Mouse (Mus musculus) kidney, adult 2 months (tissue): ENCODE results near the gene Foxo6.

Experiments used
- CTCF ChIP-seq: fragments of 200-500 bp; conservative IDR thresholded peaks from 2 replicates; pipeline ENCODE4 v1.5.1; 2011; ENCODE audit warnings: low read depth, mild to moderate bottlenecking, control low read depth, low read length, moderate library complexity, mixed read lengths; ENCODE audit not compliant: insufficient read depth, insufficient read length
- POLR2A ChIP-seq: fragments of 200-500 bp; IDR thresholded peaks from one replicate; pipeline ENCODE4 v1.6.1; 2011; ENCODE audit warnings: low read depth, low read length, control low read depth

- peak; percentile 66 for TF ChIP-seq CTCF
- TF ChIP-seq POLR2A, result no peak
Measured at GRCm38 (mm10) chr4:120287290-120288111, at the start of gene Foxo6.
